Mouse (Mus musculus) layer of hippocampus, adult 2 months (tissue): Measurements from ENCODE around the gene Reln. TPM values are rescaled to one million over a fixed set of nuclear protein-coding genes. Genes with fewer than 3 reads are reported as not detected.

ENCODE experiments used
- DNase-seq, 2 experiments: peaks; one replicate each; pipeline ENCODE4 v3.0.0; 2022; ENCODE audit warnings: low spot score in 2 of 2
- H3K27ac ChIP-seq: fragments of 200-600 bp; 2 replicates; pipeline ENCODE4 v1.8.1; 2022
- H3K4me3 ChIP-seq: fragments of 200-600 bp; 2 replicates; pipeline ENCODE4 v1.8.1; 2022; ENCODE audit warnings: mild to moderate bottlenecking
- CTCF ChIP-seq: fragments of 200-600 bp; conservative IDR thresholded peaks from 2 replicates; pipeline ENCODE4 v1.8.1; 2022; ENCODE audit warnings: antibody characterized with exemption, mild to moderate bottlenecking, moderate library complexity
- total RNA-seq, 2 experiments: library from RNA; stranded (reverse); gene quantifications; 2 replicates each; pipeline ENCODE4 v1.2.3; 2021

Gene Reln
- total RNA-seq, 2 experiments from 2014 or later, result 47.1 to 48.7 TPM

DNA sequence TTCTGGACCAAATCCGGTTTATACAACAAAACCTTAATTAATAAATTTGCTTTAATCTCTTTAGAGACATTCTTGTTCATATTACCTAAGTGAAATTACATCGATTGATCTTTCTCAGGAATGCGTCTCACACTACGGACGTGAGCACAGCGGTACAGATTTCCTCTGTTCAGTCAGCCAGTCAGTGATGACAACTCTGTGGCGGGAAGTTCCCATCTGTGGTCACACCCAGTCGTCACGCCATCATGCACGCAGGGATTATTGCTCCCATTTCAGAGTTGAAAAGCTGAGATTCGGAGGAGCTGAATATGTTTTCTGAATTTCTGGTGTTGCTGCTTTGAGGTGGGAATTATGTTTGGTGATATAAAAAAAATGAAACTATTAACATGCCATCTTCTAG is 316.1 kb downstream of the Reln start:
- Histone ChIP-seq H3K27ac (no peak overlapping the region), H3K4me3 (no peak overlapping the region)
- TF ChIP-seq CTCF, result no peak
- DNase-seq, result no peak

DNA sequence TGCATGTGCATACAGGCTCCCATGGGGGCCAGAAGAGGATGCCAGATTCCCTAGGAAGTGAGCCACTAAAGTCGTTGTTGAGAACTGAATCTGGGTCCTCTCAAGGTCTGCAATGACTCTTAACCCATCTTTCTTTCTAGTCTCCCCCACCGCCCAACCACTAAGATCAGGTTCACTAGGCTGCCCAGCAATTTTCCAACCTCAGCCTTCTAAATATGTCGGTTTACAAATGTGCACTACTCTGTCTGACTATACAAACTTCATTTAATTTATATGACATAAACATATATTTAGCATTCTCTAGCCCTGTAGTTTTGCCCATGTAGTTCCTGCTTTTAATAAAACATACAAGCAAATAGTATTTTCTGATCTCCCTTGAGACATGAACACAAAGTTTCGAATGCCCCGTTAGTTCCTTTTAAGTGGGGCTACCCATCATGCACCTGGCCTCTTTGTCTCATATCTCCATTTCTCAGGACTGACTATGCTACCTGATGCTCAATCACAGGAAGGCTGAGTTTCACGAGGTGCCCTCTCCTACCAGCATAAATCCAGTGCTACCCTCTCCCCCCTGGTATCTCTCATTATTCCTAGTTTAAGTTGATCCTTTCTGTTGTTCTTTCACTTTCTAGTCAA is 317.1 kb downstream of the Reln start:
- no peak overlapping the region for H3K27ac ChIP-seq
- H3K4me3 ChIP-seq, result no peak overlapping the region
- DNase-seq, result no peak
- no peak for TF ChIP-seq CTCF

DNA sequence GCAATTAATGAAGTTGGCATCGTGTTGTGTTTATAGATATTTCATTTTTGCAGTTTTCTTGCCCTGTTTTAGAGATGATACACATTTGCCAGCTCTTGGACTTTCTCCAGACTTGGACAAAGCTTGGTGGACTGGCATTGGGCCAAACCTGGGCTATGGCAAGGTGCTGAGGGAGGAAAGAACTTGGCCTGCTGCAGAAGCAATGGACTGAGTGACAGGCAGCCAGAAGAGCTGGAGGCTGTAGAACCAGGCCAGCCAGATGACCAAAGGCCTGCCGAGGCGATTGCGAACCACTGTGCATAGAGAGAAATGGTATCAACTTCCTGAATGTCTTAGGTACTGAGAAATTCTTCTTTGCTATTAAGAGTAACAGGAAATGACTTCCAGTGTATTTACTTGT is 318.8 kb downstream of the Reln start:
- DNase-seq, result no peak
- Histone ChIP-seq H3K4me3 (no peak overlapping the region), H3K27ac (no peak overlapping the region)
- TF ChIP-seq CTCF, result no peak

DNA sequence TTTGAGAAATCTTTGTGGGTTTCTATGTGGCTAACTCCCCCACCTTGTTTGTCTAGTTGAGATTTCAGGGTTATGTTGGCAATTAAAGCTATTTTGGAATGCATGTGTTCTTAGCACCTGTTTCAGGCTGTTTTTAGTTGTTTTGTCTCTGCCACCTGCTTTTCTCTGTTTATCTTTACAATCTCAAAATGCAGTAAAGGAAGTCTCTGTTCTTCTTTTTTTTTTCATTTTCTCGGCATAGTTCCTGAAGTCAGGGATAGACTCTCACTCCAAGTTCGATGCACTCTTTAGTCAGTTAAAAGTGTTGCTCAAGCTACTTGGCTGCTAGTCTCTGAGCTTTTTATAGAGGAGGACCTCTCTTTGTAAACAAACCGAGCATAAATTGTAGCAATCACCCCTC is 320.4 kb downstream of the Reln start:
- DNase-seq, result no peak
- no peak overlapping the region for H3K27ac ChIP-seq
- no peak for TF ChIP-seq CTCF
- no peak overlapping the region for H3K4me3 ChIP-seq

DNA sequence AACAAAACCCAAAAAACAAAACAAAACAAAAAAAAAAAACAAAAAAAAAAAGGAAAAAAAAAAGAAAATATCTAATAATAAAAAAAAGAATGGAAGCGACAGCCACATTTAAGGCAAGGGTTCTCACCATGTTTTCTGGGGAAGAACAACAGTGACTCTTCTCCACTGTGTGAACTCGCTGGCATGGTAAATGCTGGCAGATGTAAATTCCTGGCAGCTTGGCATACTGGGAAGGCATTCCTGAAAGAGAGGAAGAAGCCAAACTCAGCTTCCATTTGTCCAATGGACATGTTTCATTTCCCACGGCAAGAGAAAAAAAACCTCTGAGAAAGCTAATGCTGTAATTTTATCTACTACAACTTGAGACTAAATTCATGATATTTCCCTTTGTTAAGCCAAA is 326.6 kb downstream of the Reln start:
- no peak overlapping the region for H3K27ac ChIP-seq
- H3K4me3 ChIP-seq, result no peak overlapping the region

DNA sequence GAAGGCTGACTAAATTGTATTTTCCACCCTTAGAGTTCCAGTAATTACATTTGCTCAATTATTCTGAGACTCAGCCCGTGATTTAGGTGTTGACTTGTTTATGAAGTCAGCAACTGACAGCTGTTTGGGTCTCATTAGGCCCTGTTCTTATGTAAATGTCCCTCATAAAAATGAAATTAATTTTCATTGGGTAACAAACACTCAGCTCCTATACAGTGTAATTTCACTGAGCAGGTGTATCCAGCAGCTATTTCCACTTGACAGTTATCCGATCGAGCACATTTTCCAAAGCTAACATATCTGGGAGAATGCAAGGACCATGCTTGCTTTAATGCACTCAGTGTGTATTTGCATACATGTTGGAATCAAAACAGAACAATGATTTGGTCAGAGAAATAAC is 330.0 kb downstream of the Reln start:
- no peak overlapping the region for H3K27ac ChIP-seq
- no peak for TF ChIP-seq CTCF
- DNase-seq, result no peak
- H3K4me3 ChIP-seq, result no peak overlapping the region

More for the DNA sequence above, 326.6 kb downstream of the Reln start:
- no peak for TF ChIP-seq CTCF
- DNase-seq, result no peak

DNA sequence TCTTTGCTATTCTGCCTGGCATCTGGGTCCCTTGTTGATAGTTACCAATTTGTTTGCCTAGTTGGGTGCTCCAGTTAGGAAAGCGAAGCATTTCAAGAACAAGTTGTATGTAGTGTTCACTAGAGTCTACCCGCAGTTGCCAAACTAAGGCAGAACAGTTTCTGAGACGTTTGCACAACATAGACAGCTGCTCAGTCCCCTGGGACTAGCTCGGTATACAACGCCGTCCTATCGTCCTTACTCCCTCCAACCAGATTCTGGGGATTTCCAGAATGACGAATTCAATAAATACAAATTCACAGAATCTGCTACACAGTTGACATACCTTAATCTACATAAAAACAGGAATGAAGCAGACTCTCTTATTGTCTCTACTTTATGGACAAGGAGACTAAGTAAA is 335.4 kb downstream of the Reln start:
- DNase-seq, result no peak
- Histone ChIP-seq H3K27ac (no peak overlapping the region), H3K4me3 (no peak overlapping the region)
- TF ChIP-seq CTCF, result no peak

DNA sequence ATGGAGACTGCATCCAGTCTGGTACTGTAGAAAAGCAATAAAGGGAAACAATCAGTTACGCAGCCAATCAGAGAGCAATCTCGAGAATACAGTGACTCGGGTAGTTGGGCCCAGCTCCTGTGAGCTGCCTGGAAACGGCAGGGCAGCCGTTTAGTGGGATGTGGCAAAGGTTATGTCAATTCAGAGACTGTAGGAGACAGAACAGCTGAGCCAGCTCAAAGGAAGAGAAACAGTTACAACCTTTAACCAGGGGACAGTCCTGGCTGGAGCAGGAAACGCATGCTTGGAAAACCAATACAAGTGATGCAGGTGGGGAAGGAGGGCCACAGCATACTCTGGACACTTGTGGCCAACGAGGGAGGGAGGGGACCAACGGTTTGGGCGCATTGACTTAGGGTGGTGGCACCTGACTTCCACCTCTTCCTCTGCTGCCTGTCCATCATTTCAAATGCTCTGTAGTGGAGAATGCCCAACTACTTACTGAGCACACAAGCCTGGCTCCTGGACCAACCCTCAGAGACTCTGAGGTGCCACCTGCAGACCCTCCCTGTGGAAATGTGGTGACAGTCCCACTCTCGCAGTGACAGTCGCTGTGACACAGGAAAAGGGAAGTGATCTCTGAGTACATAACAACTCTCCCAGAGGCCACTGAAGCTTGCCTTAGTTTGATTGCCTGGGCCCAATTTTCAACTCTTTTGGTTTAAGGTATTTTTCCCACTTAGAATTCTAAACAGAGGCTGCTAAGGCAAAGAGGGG is 337.0 kb downstream of the Reln start:
- no peak for TF ChIP-seq CTCF
- Histone ChIP-seq H3K27ac (no peak overlapping the region), H3K4me3 (no peak overlapping the region)
- no peak for DNase-seq

DNA sequence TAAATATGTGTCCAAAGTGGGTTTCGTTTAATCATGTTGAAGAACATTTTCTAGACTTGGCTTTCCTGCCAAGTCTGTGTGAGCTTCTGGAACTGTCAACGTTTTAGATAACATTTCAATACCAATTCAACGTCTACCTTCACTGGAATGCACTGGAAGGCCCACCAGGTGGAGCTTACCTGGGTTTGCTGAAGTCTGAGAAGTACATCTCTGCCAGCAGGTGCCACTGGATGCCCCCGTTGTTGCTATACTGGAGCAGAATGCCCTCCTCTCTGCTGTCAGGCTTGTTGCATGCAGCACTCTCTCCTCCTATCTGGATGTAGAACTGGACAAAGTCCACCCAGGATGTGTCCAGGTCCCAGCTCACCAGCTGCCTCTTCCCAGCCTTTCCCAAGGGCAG is 340.6 kb downstream of the Reln start:
- DNase-seq, result no peak
- no peak overlapping the region for H3K27ac ChIP-seq
- no peak overlapping the region for H3K4me3 ChIP-seq
- no peak for TF ChIP-seq CTCF

DNA sequence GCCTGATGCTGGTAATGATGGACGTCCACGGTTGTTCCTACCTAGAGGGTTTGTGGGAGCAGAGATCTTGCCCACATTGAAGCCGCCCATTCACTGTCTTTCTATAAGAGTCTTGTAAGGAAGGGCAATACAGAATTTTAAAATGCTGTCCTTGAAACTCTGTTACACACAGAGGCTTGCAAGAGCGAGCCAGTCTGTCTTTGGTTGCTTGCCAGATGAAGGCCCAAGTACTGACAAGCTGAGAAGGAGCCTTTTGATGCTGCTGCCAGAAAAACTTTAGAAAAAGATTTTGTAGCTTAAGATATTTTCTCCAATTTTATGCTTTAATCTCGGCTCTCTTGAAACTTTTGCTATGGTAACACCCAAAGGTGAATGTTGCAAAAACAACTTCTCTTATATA is 356.8 kb downstream of the Reln start:
- TF ChIP-seq CTCF, result no peak
- DNase-seq, result no peak
- no peak overlapping the region for H3K27ac ChIP-seq
- H3K4me3 ChIP-seq, result no peak overlapping the region

DNA sequence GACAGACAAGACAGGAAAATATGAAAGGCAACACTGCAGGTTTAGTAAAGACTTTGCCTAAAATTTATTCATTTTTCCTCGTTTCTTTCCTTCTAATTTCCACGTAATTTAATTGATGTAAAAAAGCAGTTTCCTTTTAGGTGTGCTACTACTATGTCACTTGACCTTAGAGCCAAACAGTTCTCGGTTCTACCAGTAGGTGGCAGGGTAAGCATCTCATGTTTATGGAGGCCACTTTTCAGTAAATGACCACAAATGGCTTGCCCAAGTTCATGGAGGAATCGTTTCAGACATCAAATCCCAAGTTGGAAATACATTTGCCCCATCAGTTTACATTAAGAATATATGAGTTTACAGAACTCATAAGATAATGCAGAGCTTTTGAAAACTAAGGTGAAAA is 358.2 kb downstream of the Reln start:
- Histone ChIP-seq H3K4me3 (no peak overlapping the region), H3K27ac (no peak overlapping the region)
- DNase-seq, result peak in 1 of 2 experiments; percentile 44
- TF ChIP-seq CTCF, result peak; percentile 91

DNA sequence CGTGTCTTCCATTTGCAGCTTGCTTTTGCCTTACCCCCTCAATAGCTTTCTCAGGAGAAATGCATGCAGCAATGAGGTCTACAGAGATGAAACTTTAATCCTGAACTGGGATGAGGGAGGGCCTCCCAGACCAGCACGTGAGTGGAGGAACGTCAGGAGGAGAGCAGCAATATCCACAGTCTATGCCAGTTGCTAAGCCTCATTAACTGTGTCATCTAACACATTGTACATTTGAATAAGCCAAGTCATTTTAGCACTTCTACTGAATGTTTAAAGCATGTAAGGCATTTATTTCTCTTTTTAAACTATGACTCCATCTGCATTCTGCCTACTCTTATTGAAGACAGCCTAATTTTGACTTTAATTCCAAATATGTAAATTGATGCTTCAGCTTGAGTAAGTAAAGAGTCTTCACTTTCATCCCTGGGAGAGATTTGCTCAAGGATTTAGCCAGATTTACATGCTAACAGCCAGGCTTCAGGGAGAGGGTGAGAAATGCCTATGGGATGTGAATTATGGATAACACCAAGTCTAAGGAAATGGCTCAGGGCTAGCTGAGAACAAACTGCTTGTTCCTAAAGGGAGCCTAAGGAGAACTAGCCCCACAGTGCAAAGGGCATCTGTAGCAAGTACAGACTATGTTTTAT is 361.4 kb downstream of the Reln start:
- Histone ChIP-seq H3K27ac (no peak overlapping the region), H3K4me3 (no peak overlapping the region)
- TF ChIP-seq CTCF, result no peak
- DNase-seq, result peak in 1 of 2 experiments; percentile 8

DNA sequence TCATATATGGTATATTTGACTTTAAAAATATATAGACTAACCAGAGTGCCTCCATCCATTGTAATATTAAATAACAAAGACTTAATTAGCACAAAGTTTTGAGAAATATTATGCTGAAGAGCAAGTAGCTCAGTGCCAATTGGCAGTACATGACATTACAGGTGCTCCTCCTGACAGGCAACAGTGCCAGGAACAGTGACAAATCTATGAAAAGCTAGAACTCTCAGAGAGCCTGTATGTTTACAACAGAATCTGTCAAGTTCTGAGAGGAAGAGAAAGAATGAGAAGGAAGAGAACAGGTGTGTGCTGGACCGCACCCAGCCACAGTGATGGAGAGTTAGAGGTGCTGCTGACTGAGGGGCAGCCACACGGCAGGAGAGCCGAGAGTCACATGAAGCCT is 363.3 kb downstream of the Reln start:
- no peak for TF ChIP-seq CTCF
- DNase-seq, result no peak
- H3K27ac ChIP-seq, result no peak overlapping the region
- no peak overlapping the region for H3K4me3 ChIP-seq

DNA sequence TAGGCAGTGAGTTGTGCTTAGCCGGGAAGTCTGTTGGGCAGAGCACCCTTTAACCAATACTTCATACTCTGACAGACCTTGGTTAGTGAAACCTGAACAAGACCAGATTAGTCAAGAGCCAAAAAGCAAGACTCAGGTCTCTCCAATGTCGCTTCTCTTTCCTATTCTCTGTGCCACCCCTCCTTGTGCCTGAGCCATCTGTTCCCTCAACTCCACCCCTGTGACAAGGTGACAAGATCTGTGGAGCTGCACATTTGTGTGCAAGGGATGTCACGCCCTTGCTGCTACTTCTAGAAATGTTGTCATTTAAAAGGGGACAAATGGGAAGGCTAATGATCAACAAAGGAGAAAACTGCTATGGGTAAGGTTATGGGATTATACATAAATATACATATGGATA is 364.0 kb downstream of the Reln start:
- no peak overlapping the region for H3K4me3 ChIP-seq
- no peak for DNase-seq
- H3K27ac ChIP-seq, result no peak overlapping the region
- TF ChIP-seq CTCF, result no peak
